Mouse (Mus musculus) heart, embryonic 16.5 days (tissue): ENCODE results near the gene Kremen2. TPM values are rescaled to one million over a fixed set of nuclear protein-coding genes. Genes with fewer than 3 reads are reported as not detected.
"Not testable (repeated sequence)": the region's sequence is repeated elsewhere in the genome, so short reads cannot be mapped to it uniquely, and the experiment has no call there.

Experiments
- ATAC-seq: fragments of 200-750 bp; cut with Nextera tagmentation; replicated peaks from 2 replicates; pipeline ENCODE4 v1.8.0; 2017; ENCODE audit warnings: moderate number of reproducible peaks; ENCODE audit not compliant: insufficient read depth, low FRiP score; ENCODE audit errors: extremely low read depth
- H3K27ac ChIP-seq: fragments of 300-500 bp; sonication (generic); 2 replicates; pipeline ENCODE4 v1.5.1; 2014; ENCODE audit warnings: mild to moderate bottlenecking, low read length, control low read depth, moderate library complexity
- H3K27me3 ChIP-seq: fragments of 300-500 bp; sonication (generic); 2 replicates; pipeline ENCODE4 v1.6.1; 2014; ENCODE audit warnings: low read length, mixed read lengths; ENCODE audit not compliant: control insufficient read depth, insufficient read depth
- H3K36me3 ChIP-seq: fragments of 300-500 bp; sonication (generic); 2 replicates; pipeline ENCODE4 v1.6.1; 2014; ENCODE audit not compliant: control insufficient read depth, insufficient read depth
- H3K4me1 ChIP-seq: fragments of 300-500 bp; sonication (generic); 2 replicates; pipeline ENCODE4 v1.6.1; 2014; ENCODE audit warnings: low read length, mixed read lengths; ENCODE audit not compliant: control insufficient read depth, insufficient read depth
- H3K4me2 ChIP-seq: fragments of 300-500 bp; sonication (generic); 2 replicates; pipeline ENCODE4 v1.6.1; 2014; ENCODE audit warnings: low read depth, mild to moderate bottlenecking, control low read depth, low read length
- H3K4me3 ChIP-seq: fragments of 300-500 bp; sonication (generic); 2 replicates; pipeline ENCODE4 v1.5.1; 2014; ENCODE audit warnings: mild to moderate bottlenecking, control low read depth, low read length
- H3K9ac ChIP-seq: fragments of 300-500 bp; sonication (generic); 2 replicates; pipeline ENCODE4 v1.6.1; 2014; ENCODE audit warnings: low read length, control low read depth
- H3K9me3 ChIP-seq: fragments of 300-500 bp; sonication (generic); replicated peaks from 2 replicates; pipeline ENCODE4 v1.6.1; 2016; ENCODE audit warnings: low read length; ENCODE audit not compliant: control insufficient read depth
- WGBS: fragments of 180-500 bp; shearing (Covaris S2); extraction: QIAGEN DNeasy Blood & Tissue Kit; methylation state at CpG from one replicate; pipeline ENCODE4 v1.1.7; 2014; 5-methylcytosine and 5-hydroxymethylcytosine counted together
- polyA plus RNA-seq: library from polyadenylated mRNA; unstranded; fragments of >200 nt; fragmentation: Nextera tagmentation; extraction: Ambion mirVana; gene quantifications from 2 replicates; pipeline ENCODE4 v1.2.1, GENCODE M21; 2015

Gene Kremen2
- polyA plus RNA-seq, 1 experiment from 2014 or later, result 3.7 TPM

- ATAC-seq, result no peak
- Histone ChIP-seq H3K36me3 (no peaks in the 10 kb centered on the region), H3K4me1 (no peaks in the 10 kb centered on the region), H3K4me3 (no peak overlapping the region), H3K27ac (no peak overlapping the region), H3K27me3 (no peaks in the 10 kb centered on the region), H3K9ac (no peak overlapping the region), H3K4me2 (no peak overlapping the region), H3K9me3 (no peaks in the 10 kb centered on the region)
Measured at GRCm38 (mm10) chr17:23783352-23783751, 37.7 kb upstream of the Kremen2 start.

GRCm38 (mm10) chr17:23778447-23778846 lies 32.8 kb upstream of the Kremen2 start:
- Histone ChIP-seq H3K4me1 (no peaks in the 10 kb centered on the region), H3K9ac (no peak overlapping the region), H3K9me3 (no peaks in the 10 kb centered on the region), H3K36me3 (no peaks in the 10 kb centered on the region), H3K4me2 (no peak overlapping the region), H3K27me3 (no peaks in the 10 kb centered on the region), H3K4me3 (no peak overlapping the region), H3K27ac (no peak overlapping the region)
- no peak for ATAC-seq
- 54% methylated on average over 2 of the region's 2 CpGs for WGBS

GRCm38 (mm10) chr17:23777141-23777540 lies 31.5 kb upstream of the Kremen2 start:
- no peaks in the 10 kb centered on the region for H3K9me3 ChIP-seq
- H3K4me3 ChIP-seq, result no peak overlapping the region
- H3K27ac ChIP-seq, result no peak overlapping the region
- 75% methylated on average over 2 of the region's 2 CpGs for WGBS
- no peak for ATAC-seq
- no peaks in the 10 kb centered on the region for H3K36me3 ChIP-seq
- no peaks in the 10 kb centered on the region for H3K27me3 ChIP-seq
- H3K9ac ChIP-seq, result no peak overlapping the region
- H3K4me1 ChIP-seq, result no peaks in the 10 kb centered on the region
- no peak overlapping the region for H3K4me2 ChIP-seq

- Histone ChIP-seq H3K4me1 (no peaks in the 10 kb centered on the region), H3K27ac (no peak overlapping the region)
- WGBS, result 79% methylated on average over 10 of the region's 10 CpGs
Measured at GRCm38 (mm10) chr17:23776216-23776615, 30.6 kb upstream of the Kremen2 start.

GRCm38 (mm10) chr17:23774090-23774489 lies 28.5 kb upstream of the Kremen2 start:
- peak; percentile 33; the same call in 1 of the 2 replicates for ATAC-seq
- Histone ChIP-seq H3K9ac (no peak overlapping the region), H3K36me3 (no peaks in the 10 kb centered on the region), H3K27ac (no peak overlapping the region), H3K4me3 (no peak overlapping the region), H3K27me3 (no peaks in the 10 kb centered on the region), H3K4me2 (no peak overlapping the region), H3K4me1 (peaks cover 7% of the 10 kb centered on the region), H3K9me3 (no peaks in the 10 kb centered on the region)
- WGBS, result 6% methylated on average over 12 of the region's 12 CpGs

More at GRCm38 (mm10) chr17:23776216-23776615, 30.6 kb upstream of the Kremen2 start:
- H3K4me2 ChIP-seq, result no peak overlapping the region
- no peaks in the 10 kb centered on the region for H3K27me3 ChIP-seq
- H3K36me3 ChIP-seq, result no peaks in the 10 kb centered on the region
- H3K9ac ChIP-seq, result no peak overlapping the region
- no peak overlapping the region for H3K4me3 ChIP-seq
- no peak for ATAC-seq
- H3K9me3 ChIP-seq, result no peaks in the 10 kb centered on the region

- Histone ChIP-seq H3K27me3 (no peaks in the 10 kb centered on the region), H3K9me3 (no peaks in the 10 kb centered on the region), H3K4me1 (peaks cover 7% of the 10 kb centered on the region), H3K4me3 (no peak overlapping the region), H3K27ac (no peak overlapping the region), H3K4me2 (no peak overlapping the region), H3K36me3 (no peaks in the 10 kb centered on the region), H3K9ac (no peak overlapping the region)
- ATAC-seq, result no peak
- 64% methylated on average over 6 of the region's 6 CpGs for WGBS
Measured at GRCm38 (mm10) chr17:23773676-23774075, 28.0 kb upstream of the Kremen2 start.

GRCm38 (mm10) chr17:23772219-23772556 lies 26.6 kb upstream of the Kremen2 start:
- H3K27me3 ChIP-seq, H3K27ac ChIP-seq, H3K36me3 ChIP-seq, H3K4me3 ChIP-seq, H3K4me2 ChIP-seq, ATAC-seq, H3K4me1 ChIP-seq, H3K9ac ChIP-seq, H3K9me3 ChIP-seq: not testable (repeated sequence)
- WGBS, result 60% methylated on average over 2 of the region's 2 CpGs

- Histone ChIP-seq H3K36me3 (no peaks in the 10 kb centered on the region), H3K4me2 (peak within 1 kb of the TSS; percentile 84), H3K9ac (peak within 1 kb of the TSS; percentile 92), H3K9me3 (no peaks in the 10 kb centered on the region), H3K27ac (peak within 1 kb of the TSS; percentile 76), H3K4me1 (peaks cover 7% of the 10 kb centered on the region), H3K27me3 (no peaks in the 10 kb centered on the region), H3K4me3 (peak within 1 kb of the TSS; percentile 81)
- ATAC-seq, result peak; percentile 99
- 4% methylated on average over 58 of the region's 58 CpGs for WGBS
Measured at GRCm38 (mm10) chr17:23771284-23772218, 25.9 kb upstream of the Kremen2 start, which contains the start of gene Flywch1. Gene Flywch1 (minus strand): TSS chr17:23771602.

GRCm38 (mm10) chr17:23770896-23771283 lies 25.3 kb upstream of the Kremen2 start:
- peaks cover 7% of the 10 kb centered on the region for H3K4me1 ChIP-seq
- ATAC-seq, result peak; percentile 11
- peak overlapping the region; percentile 84 for H3K4me2 ChIP-seq
- no peaks in the 10 kb centered on the region for H3K9me3 ChIP-seq
- peak overlapping the region; percentile 76 for H3K27ac ChIP-seq
- WGBS, result 2% methylated on average over 19 of the region's 19 CpGs
- H3K9ac ChIP-seq, result peak overlapping the region; percentile 92
- no peaks in the 10 kb centered on the region for H3K27me3 ChIP-seq
- H3K4me3 ChIP-seq, result peak overlapping the region; percentile 81
- no peaks in the 10 kb centered on the region for H3K36me3 ChIP-seq
